Mouse (Mus musculus): ENCODE results near the gene Tspan11. TPM values are rescaled to one million over a fixed set of nuclear protein-coding genes. Genes with fewer than 3 reads are reported as not detected.

Gene Tspan11
- polyA plus RNA-seq, 1 experiment from 2014 or later: 17.1 TPM

GRCm38 (mm10) chr6:127855711-127856295 is 31.6 kb upstream of the Tspan11 start:
- no peaks in the 10 kb centered on the region for H3K36me3 ChIP-seq
- 33% methylated on average over 9 of the region's 9 CpGs for WGBS
- H3K9me3 ChIP-seq: no peaks in the 10 kb centered on the region
- ATAC-seq (ENCODE audit: low FRiP score, low read depth): peak; percentile 74; the same call in 1 of the 2 replicates
- peaks cover 31% of the 10 kb centered on the region for H3K4me1 ChIP-seq
- H3K4me2 ChIP-seq (replicated peaks): no peak overlapping the region
- peak overlapping the region; percentile 39 for H3K27ac ChIP-seq (replicated peaks)
- H3K27me3 ChIP-seq: no peaks in the 10 kb centered on the region
- H3K9ac ChIP-seq (replicated peaks): no peak overlapping the region
- H3K4me3 ChIP-seq: no peak overlapping the region

GRCm38 (mm10) chr6:127861951-127862350 is 25.4 kb upstream of the Tspan11 start:
- Histone ChIP-seq H3K4me1 (no peaks in the 10 kb centered on the region), H3K9ac (replicated peaks) (no peak overlapping the region), H3K4me2 (replicated peaks) (no peak overlapping the region), H3K4me3 (no peak overlapping the region), H3K27ac (replicated peaks) (no peak overlapping the region), H3K27me3 (no peaks in the 10 kb centered on the region), H3K36me3 (no peaks in the 10 kb centered on the region), H3K9me3 (no peaks in the 10 kb centered on the region)
- WGBS: 48% methylated on average over 9 of the region's 9 CpGs
- no peak for ATAC-seq (ENCODE audit: low FRiP score, low read depth)

- no peak overlapping the region for H3K9ac ChIP-seq (replicated peaks)
- no peaks in the 10 kb centered on the region for H3K4me1 ChIP-seq
- no peaks in the 10 kb centered on the region for H3K27me3 ChIP-seq
- H3K4me2 ChIP-seq (replicated peaks): no peak overlapping the region
- WGBS: 84% methylated on average over 4 of the region's 4 CpGs
- no peak overlapping the region for H3K4me3 ChIP-seq
- no peak overlapping the region for H3K27ac ChIP-seq (replicated peaks)
- ATAC-seq (ENCODE audit: low FRiP score, low read depth): no peak
- no peaks in the 10 kb centered on the region for H3K9me3 ChIP-seq
- H3K36me3 ChIP-seq: no peaks in the 10 kb centered on the region
Observed at GRCm38 (mm10) chr6:127865391-127865790, 22.0 kb upstream of the Tspan11 start.

GRCm38 (mm10) chr6:127868546-127868945 is 18.8 kb upstream of the Tspan11 start:
- Histone ChIP-seq H3K4me1 (no peaks in the 10 kb centered on the region), H3K4me3 (no peak overlapping the region), H3K4me2 (replicated peaks) (no peak overlapping the region), H3K36me3 (no peaks in the 10 kb centered on the region), H3K9ac (replicated peaks) (no peak overlapping the region), H3K27ac (replicated peaks) (no peak overlapping the region), H3K27me3 (no peaks in the 10 kb centered on the region), H3K9me3 (no peaks in the 10 kb centered on the region)
- ATAC-seq (ENCODE audit: low FRiP score, low read depth): no peak
- WGBS: 65% methylated on average over 8 of the region's 8 CpGs

GRCm38 (mm10) chr6:127869121-127869520 is 18.3 kb upstream of the Tspan11 start:
- WGBS: 79% methylated on average over 7 of the region's 7 CpGs
- H3K27ac ChIP-seq (replicated peaks): no peak overlapping the region
- no peaks in the 10 kb centered on the region for H3K4me1 ChIP-seq
- no peak overlapping the region for H3K4me2 ChIP-seq (replicated peaks)
- H3K9me3 ChIP-seq: no peaks in the 10 kb centered on the region
- ATAC-seq (ENCODE audit: low FRiP score, low read depth): no peak
- no peaks in the 10 kb centered on the region for H3K36me3 ChIP-seq
- H3K27me3 ChIP-seq: no peaks in the 10 kb centered on the region
- H3K4me3 ChIP-seq: no peak overlapping the region
- H3K9ac ChIP-seq (replicated peaks): no peak overlapping the region

- Histone ChIP-seq H3K27ac (replicated peaks) (no peak overlapping the region), H3K4me3 (no peak overlapping the region), H3K9ac (replicated peaks) (no peak overlapping the region), H3K36me3 (no peaks in the 10 kb centered on the region), H3K4me1 (no peaks in the 10 kb centered on the region), H3K4me2 (replicated peaks) (no peak overlapping the region), H3K27me3 (no peaks in the 10 kb centered on the region; the same call in 1 of the 2 replicates), H3K9me3 (no peaks in the 10 kb centered on the region)
- no peak for ATAC-seq (ENCODE audit: low FRiP score, low read depth)
- 77% methylated on average over 11 of the region's 12 CpGs for WGBS
Observed at GRCm38 (mm10) chr6:127870345-127871324, 16.8 kb upstream of the Tspan11 start.

- Histone ChIP-seq H3K9me3 (no peaks in the 10 kb centered on the region), H3K4me2 (replicated peaks) (no peak overlapping the region), H3K36me3 (no peaks in the 10 kb centered on the region), H3K4me3 (no peak overlapping the region), H3K4me1 (no peaks in the 10 kb centered on the region), H3K27ac (replicated peaks) (no peak overlapping the region), H3K9ac (replicated peaks) (no peak overlapping the region), H3K27me3 (no peaks in the 10 kb centered on the region; the same call in 1 of the 2 replicates)
- ATAC-seq (ENCODE audit: low FRiP score, low read depth): no peak
- WGBS: 89% methylated on average over 6 of the region's 6 CpGs
Observed at GRCm38 (mm10) chr6:127871436-127871835, 16.0 kb upstream of the Tspan11 start.

GRCm38 (mm10) chr6:127872581-127872980 is 14.8 kb upstream of the Tspan11 start:
- Histone ChIP-seq H3K4me3 (no peak overlapping the region), H3K4me1 (no peaks in the 10 kb centered on the region), H3K9me3 (no peaks in the 10 kb centered on the region), H3K9ac (replicated peaks) (no peak overlapping the region), H3K36me3 (no peaks in the 10 kb centered on the region), H3K4me2 (replicated peaks) (no peak overlapping the region), H3K27me3 (no peaks in the 10 kb centered on the region; the same call in 1 of the 2 replicates), H3K27ac (replicated peaks) (no peak overlapping the region)
- 90% methylated on average over 8 of the region's 8 CpGs for WGBS
- no peak for ATAC-seq (ENCODE audit: low FRiP score, low read depth)

- 82% methylated on average over 11 of the region's 11 CpGs for WGBS
- no peaks in the 10 kb centered on the region for H3K36me3 ChIP-seq
- no peak overlapping the region for H3K9ac ChIP-seq (replicated peaks)
- no peak for ATAC-seq (ENCODE audit: low FRiP score, low read depth)
- no peak overlapping the region for H3K27ac ChIP-seq (replicated peaks)
- no peaks in the 10 kb centered on the region; the same call in 1 of the 2 replicates for H3K27me3 ChIP-seq
- H3K4me3 ChIP-seq: no peak overlapping the region
- no peaks in the 10 kb centered on the region for H3K4me1 ChIP-seq
- peaks cover 6% of the 10 kb centered on the region; the same call in 1 of the 2 replicates for H3K9me3 ChIP-seq
- no peak overlapping the region for H3K4me2 ChIP-seq (replicated peaks)
Observed at GRCm38 (mm10) chr6:127875883-127876282, 11.5 kb upstream of the Tspan11 start.

- no peaks in the 10 kb centered on the region; the same call in 1 of the 2 replicates for H3K27me3 ChIP-seq
- H3K36me3 ChIP-seq: no peaks in the 10 kb centered on the region
- no peak overlapping the region for H3K4me3 ChIP-seq
- WGBS: 90% methylated on average over 9 of the region's 9 CpGs
- H3K4me2 ChIP-seq (replicated peaks): no peak overlapping the region
- H3K9ac ChIP-seq (replicated peaks): no peak overlapping the region
- ATAC-seq (ENCODE audit: low FRiP score, low read depth): no peak
- no peaks in the 10 kb centered on the region for H3K4me1 ChIP-seq
- H3K9me3 ChIP-seq: peaks cover 6% of the 10 kb centered on the region; the same call in 1 of the 2 replicates
- H3K27ac ChIP-seq (replicated peaks): no peak overlapping the region
Observed at GRCm38 (mm10) chr6:127876436-127876835, 11.0 kb upstream of the Tspan11 start.

- no peak for ATAC-seq (ENCODE audit: low FRiP score, low read depth)
- H3K27ac ChIP-seq (replicated peaks): no peak overlapping the region
- no peaks in the 10 kb centered on the region for H3K36me3 ChIP-seq
- WGBS: 88% methylated on average over 12 of the region's 12 CpGs
- H3K9me3 ChIP-seq: peaks cover 6% of the 10 kb centered on the region; the same call in 1 of the 2 replicates
- no peak overlapping the region for H3K9ac ChIP-seq (replicated peaks)
- H3K27me3 ChIP-seq: no peaks in the 10 kb centered on the region; the same call in 1 of the 2 replicates
- H3K4me2 ChIP-seq (replicated peaks): no peak overlapping the region
- H3K4me1 ChIP-seq: no peaks in the 10 kb centered on the region
- no peak overlapping the region for H3K4me3 ChIP-seq
Observed at GRCm38 (mm10) chr6:127877026-127877425, 10.4 kb upstream of the Tspan11 start.

- Histone ChIP-seq H3K9ac (replicated peaks) (no peak overlapping the region), H3K36me3 (no peaks in the 10 kb centered on the region), H3K4me2 (replicated peaks) (no peak overlapping the region), H3K9me3 (peaks cover 6% of the 10 kb centered on the region; the same call in 1 of the 2 replicates), H3K27ac (replicated peaks) (no peak overlapping the region), H3K27me3 (peaks cover 8% of the 10 kb centered on the region), H3K4me1 (no peaks in the 10 kb centered on the region), H3K4me3 (no peak overlapping the region)
- WGBS: 86% methylated on average over 6 of the region's 6 CpGs
- no peak for ATAC-seq (ENCODE audit: low FRiP score, low read depth)
Observed at GRCm38 (mm10) chr6:127879472-127879871, 7.9 kb upstream of the Tspan11 start.
